Mouse (Mus musculus) heart, adult 2 months (tissue): ENCODE measurements at regions not wholly inside any gene's neighbourhood (a gene's known extent, or its start where the extent isn't known, plus 50 kb on each side); places are given as distances from the start of the nearest gene placed in this dataset.

Source experiments
- CTCF ChIP-seq: fragments of 200-600 bp; IDR thresholded peaks from 2 replicates; pipeline ENCODE4 v1.8.1; 2022; ENCODE audit warnings: antibody characterized with exemption, mild to moderate bottlenecking, moderate library complexity
- POLR2A ChIP-seq: fragments of 200-500 bp; IDR thresholded peaks from 2 replicates; pipeline ENCODE4 v1.6.1; 2011; ENCODE audit warnings: mild to moderate bottlenecking, low read depth, low read length, control low read depth; ENCODE audit not compliant: insufficient read depth

DNA sequence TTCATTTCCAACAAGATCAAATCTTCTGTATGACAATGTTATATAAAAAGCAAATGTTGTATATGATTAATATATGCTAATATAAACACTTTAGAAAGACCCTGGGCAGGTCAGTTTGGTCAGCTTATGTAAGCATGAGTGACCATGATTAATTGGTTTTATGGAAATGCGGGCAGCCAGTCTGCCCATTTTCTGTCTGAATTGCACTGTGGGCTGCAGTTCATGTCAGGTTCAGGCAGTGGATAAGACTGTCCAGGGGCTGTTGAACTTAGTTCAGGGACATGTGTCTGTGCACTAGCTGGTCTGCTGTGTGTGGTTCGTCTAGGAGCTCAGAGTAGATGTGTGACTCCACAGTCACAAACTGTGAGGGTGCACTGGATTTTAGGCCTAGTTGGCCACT lies 246.0 kb downstream of the Plekhb2 start:
- TF ChIP-seq CTCF (no peak), POLR2A (no peak)
